Mouse (Mus musculus) testis, postnatal 14 days (tissue): ENCODE results near the gene Pax2.

ENCODE experiments used
- DNase-seq: peaks from one replicate; pipeline ENCODE4 v3.0.0; 2021; ENCODE audit warnings: low spot score

Gene Pax2

DNA sequence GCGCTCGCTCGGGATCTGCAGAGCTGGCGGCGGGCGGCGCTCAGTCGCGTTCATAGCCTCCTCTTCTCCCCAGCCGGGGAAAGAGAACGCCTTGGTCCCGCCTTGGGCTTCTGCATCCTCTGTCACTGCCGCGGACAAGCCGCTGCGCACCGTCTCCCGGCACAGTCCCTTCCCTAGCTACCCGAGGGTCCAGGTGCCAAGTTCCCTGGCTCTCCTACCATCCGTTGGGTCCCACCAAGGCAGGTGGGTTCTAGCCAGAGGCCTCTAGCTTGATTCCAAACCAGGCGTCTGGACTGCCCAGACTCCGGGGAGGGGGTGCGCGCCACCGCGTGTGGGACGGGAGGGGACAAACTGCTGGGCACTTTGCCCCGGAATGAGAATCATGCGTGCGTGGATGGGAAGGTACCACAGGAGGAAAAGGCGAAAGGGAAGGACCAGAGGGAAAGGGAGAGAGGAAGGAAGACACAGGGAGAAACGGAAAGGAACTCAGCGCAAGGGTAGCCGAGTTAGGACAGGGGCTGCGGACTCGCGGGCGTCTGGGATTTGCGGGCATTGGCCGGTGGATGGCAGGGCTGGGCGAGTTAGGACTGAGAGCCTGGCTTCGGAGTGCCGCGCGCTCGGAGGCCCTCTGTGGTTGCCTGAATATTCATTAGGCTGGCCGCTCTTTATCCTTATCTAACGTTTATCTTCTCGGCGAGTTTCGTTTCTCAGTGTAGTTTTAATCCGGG is at the start of gene Pax2:
Pax2 (plus strand) TSS at position 353 of the 728 bp plus-strand sequence.
- no peak for DNase-seq

DNA sequence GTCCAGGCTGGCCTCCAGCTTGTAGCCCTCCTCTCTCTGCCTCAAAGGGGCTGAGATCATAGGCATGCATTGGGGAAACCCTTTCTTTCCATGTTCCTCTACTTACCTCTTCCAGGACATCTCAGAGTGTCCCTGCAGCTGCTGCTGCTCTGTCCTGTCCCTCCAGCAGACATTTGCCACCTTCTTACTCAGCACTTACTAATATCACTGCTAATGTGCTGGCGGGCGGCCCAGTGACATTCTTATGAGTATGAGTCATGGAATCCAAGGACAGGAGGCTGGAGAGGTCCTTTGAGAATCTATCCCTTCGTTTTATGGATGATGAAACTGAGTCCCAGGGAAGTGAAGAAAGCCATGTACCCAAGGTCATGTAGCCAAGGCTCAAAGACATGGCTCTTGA is 47.0 kb upstream of the Pax2 start:
- no peak for DNase-seq

DNA sequence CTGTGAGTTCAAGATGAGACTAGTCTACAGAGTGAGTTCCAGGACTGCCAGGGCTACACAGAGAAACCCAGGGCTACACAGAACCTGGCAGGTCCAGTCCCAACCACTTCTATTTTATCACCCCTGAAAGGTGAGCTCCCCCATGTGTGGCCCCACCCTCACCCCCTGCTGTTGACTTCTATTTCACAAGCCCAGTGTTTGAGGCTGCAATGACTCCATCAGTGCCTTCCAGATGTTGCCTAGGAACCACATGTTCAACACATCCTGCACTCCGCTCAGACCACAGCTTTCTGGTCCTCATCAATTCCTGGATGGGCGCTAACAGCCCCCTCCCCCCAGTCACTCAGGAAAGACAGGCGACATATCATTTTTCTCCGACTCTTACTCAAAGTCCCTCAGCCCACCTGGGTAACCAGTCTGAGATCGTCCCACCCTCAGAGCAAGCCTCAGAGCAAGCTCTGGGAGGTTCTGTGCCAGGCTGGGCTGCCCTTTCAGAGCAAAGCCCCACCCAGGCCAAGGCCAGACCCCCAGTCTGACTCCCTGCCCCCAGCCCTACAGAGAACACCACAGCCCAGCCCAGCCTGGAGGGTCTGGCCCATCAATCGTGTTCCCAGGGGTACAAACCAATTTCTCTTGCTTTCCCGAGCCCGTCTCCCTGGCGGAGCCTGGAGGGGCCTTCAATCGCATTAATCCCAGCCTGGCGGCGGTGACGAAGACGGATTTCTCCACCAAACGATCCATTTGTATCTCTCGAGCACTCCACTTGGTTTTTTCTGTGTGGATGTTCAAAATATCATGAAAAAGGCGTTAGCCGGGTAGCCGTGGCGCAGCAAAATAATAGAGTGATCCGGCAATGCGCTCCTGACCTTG is 38.9 kb upstream of the Pax2 start:
- no peak for DNase-seq

DNA sequence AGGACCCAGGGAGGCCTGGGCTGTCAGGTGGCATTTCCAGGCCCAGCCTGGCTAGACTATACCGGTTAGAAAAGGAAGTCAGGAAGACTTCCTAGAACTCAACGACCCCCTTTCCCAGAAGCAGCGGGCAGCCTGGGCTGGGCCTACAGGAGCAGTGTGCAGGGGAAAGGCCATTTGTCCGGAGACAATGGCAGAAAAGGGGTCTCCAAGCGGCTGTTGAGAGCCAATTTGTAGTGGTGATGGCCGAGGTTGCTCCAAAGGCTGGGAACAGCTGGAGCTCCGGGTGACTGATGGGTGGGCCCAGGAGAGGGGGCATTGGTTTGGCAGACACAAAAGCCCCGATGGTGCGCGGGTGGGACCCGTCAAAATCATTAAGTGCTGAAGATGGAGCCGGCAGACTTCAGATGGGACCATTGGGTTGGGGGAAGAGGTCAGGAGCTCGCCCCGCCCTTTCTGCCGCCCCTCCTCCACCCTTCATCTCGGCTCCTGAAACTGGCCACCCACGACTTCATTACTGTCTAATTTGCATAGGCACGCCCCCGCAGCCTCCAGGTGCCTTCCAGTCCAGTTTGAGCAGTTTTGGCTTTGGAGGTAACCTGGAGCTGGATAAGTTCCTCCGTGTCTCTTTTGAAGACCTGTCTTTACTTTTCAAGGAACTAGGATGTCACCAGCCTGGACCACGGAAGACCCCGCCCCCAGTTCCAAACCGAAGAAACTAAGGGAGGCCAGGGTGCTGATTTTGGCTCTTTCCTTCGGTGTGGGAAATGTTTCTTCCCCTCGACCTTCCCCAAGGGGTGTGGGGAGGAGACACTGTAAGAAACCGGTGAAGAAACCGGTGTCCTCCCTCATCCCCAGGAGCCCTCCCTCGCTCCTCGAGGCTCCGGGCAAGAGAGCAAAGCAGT is 36.3 kb upstream of the Pax2 start:
- no peak for DNase-seq

DNA sequence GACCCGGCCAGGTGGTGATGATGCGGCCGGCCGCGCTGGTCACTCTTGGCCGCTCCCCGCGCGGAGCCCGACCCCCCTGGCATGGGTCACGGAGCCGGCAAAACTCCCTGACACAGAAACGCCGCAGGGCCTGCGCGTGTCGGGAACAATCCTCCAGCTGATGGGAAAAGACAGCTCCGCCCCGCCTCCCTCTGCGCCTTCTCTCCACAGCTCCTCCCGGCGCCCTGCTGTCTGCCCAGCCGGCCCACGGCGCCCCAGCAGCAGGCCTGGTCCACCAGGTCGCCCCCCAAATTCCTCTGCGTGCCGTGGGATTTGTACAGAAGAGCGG is 35.7 kb upstream of the Pax2 start:
- no peak for DNase-seq

DNA sequence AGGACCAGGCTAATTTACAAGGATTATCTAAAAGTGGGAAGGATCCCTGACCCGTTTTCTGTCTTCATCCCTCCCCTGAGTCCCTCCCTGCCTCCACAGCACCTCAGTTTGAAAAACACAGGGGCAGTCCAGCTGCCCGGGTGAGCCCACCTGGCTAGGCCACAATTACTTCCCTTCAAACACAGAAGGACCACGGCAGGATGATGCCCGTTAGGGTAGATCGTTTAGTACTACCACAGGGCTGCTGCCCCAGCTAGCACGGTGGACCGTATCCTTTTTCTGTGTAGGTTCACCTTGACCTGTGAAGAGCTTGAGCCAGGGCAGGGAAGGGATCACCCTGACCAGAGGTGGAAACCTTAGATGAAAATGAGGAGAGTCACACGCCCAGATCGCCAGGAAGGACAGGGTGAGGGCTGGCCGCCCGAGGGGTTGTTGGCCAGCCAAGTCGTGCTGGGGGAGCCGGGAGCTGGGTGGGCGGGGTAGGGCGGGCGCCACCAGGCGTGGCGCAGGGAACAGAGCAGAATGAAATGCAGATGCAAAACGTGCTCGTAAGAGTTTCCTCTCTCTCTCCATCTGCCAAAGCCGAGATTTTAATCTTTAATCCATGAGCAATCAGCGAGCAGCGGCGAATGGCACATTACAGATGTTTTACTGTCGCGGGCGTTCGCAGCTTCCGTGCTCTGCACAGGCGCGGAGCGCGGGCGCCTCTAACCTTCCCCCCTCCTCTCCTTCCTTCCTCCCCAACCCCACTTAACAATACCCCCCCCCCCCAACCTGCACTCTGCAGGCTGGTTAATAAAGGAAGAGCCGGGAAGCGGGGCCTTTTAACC is 32.0 kb upstream of the Pax2 start:
- no peak for DNase-seq

DNA sequence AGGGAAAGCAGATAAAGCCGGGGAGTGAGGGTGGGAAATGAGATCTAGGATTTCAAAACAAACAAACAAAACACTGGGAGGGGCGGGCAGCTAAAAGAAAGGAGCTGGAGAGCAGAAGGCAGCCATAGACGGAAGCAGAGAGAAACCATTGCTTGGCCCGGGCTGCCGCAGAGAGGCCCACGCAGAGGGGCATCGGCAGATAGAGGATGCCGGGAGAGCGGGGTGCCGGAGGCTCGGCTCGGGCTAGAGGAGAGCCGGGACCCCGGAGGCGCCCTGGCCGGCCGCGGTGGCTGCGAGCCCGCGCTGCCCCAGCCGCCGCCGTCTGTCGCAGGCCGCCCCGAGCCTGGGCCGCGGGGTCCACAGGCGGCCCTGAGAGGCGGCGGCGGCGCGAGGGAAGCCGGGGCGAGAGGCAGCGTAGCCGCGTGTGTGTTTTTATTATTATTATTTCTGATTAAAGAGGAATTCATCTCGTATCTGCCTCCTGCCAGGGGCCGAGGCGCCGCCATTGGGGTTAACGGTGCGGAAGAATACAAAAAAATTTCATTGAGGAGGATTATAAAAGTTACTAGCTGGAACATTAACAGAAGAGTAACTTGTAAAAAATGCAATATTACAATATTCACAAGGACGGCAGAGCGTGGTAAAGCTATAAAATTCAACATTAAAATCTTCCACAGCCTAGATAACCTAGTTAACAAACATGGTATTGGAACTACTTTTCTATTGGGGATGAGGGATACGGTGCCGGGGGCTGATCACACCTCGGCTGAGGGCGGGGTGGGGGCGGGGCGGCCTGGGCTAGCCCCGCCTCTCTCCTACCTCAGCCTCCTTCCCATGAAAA is 29.7 kb upstream of the Pax2 start:
- peak; percentile 63 for DNase-seq

DNA sequence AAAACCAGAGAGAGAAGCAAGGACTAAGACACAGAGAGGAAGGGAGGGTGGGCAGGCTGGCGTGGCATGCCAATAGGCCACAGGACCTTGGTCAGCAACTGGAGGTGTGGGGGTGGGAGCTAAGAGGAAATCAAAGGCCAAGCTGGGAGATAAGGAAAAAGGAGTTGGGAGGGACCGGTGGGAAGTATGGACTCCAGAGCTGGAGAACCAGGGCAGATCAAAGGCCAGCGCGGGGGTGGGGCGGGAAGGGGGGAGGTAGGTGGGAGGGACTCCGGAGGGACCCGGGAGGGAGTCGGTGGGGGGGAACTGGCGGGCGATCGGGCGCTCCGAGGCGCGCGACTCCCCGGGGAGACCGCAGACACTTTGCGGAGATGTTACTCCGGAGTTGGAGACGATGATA is 21.7 kb upstream of the Pax2 start:
- DNase-seq = no peak

DNA sequence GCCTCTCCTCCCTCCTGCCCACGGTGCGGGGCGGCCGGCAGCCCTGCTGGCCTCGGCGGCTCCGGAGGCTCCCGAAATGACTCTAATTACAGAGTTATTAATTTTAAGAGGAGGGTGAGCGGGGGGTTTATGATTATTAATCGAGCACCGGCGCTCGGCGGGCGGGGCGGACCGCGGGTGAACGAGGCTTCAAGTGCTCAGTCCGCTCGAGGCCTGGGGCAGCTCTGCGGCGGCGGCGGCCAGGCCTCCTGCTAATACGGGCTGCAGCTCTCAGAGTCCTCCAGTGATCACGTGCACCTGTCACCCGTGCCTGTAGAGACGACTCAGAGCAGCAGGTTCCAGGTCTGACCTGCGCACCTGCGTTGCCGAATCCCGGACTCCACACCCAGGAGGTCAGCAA is 21.2 kb upstream of the Pax2 start:
- DNase-seq = no peak

DNA sequence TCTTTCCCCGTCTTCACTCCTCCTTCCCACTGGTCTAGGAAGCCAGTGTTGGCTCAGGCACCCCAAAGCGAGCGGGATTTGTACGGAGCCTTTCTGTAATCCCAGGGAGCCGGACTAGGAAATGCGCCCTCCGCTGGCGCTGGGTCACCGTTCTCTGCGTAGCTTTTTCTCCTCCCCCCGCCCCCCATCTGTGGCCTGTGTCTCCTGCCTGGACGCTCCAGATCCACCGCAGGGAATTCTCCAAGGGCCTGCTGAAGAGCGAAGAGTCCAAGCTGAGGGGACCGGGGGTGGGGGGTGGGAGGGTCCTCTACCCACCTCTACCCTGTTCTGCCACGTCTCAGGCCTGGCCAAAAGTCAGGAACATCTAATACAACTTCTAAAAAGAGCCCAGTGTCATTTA is 15.5 kb upstream of the Pax2 start:
- no peak for DNase-seq

DNA sequence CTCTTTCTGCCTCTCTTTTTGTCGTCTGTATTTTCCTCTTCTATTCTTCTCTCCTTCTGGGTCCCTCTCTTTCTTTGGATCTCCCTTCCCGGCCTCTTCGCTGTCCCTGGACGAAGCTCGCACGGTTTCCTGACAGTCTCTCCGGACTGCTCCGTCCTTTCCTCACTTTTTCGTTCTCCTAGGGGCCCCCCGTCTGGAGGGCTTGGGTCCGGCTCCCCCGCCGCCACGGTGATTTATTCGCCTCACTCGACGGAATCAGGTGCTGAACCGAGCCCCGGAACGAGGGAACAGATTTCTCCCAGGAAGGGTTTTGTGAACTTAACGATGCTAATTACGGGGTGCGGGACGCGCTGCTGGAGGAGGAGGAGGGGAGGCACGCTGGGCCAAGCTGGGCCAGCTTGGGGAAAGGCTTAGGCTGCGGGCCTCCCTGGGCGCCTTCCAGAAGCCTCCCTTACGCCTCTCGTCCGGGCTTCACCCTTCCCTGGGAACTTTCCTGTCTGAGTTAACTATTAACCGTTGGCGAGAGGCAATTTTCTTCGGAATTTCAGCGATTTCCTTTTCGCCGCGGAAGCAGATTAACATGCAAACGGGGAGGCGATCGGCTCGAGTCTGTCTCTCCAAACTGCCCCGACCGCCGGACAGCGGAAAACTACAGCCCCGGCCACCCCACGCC is 14.6 kb upstream of the Pax2 start:
- DNase-seq = no peak

DNA sequence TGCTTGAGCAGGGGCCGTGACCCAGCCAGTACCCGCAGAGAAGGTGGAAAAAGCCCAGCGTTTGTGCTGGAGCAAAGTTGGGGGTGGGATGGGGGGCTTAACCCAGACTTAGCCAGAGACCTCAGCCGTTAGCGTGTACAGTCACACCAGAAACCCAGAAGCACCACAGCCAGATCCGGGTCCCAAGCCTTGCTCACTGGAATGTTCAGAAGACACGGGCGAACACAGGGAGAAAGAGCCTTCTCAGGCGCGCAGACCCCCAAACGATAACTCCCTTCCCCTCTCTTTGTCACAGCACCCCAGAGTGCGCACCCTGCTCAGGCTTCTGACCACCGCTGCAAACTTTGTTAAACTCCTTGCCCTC is 14.1 kb upstream of the Pax2 start:
- DNase-seq = no peak

DNA sequence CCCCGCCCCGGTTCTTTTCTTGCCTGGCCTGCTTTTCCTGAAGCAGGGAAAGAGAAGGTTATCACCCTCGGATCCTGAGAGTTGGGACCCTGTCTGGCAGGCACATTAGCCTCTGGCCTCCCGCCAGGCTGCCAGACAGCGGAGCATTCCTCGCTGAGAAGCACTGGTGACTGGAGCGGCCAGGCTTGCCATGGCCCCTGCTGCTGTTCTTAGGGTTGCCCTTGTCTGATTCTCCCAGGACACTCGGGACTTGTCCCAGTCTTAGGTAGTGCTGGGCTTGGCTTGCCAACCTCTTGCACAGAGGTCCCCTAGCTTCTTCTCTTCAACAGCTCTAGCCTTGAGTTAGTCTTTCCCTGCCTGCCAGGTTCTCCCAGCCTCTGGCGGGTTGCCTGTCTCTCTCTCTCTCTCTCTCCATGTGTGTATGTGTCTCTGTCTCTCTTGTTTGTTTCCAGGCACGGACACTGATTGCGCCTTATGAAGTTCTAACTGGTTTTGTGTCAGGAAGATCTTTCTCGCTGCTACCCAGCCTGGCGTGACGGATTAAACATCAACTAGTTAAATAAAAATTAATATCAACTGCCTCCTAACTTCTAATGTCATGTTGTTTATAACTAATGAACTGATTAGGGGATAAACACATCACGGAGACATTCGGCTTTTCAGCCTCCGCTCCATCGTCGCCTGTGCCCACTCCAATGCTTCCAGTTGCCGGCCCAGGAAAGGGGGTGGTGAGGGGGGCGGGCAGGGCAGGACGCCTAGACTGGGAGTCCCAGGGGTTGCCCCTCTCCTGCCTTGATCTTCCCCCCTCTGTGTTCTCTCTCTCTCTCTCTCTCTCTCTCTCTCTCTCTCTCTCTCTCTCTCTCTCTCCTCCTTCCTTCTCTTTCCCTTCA is 13.5 kb upstream of the Pax2 start:
- DNase-seq = no peak

DNA sequence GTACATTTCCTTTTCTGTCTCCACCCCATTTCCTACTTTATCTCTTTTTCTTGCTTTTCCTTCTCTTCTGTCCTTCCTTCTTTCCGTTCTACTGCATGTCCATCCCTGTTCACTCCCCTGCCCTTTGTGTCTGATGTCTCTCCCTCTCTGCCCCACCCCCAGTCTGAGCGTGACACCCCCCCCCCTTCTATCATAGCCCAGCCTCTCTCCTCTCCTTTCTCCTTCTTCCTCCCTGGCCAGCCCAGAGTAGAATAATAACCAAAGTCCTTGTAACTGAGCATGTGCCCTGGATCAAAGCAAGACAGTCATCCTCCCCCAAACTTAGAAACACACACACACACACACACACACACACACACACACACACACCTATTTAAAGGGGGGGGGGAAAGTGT is 12.8 kb upstream of the Pax2 start:
- no peak for DNase-seq

DNA sequence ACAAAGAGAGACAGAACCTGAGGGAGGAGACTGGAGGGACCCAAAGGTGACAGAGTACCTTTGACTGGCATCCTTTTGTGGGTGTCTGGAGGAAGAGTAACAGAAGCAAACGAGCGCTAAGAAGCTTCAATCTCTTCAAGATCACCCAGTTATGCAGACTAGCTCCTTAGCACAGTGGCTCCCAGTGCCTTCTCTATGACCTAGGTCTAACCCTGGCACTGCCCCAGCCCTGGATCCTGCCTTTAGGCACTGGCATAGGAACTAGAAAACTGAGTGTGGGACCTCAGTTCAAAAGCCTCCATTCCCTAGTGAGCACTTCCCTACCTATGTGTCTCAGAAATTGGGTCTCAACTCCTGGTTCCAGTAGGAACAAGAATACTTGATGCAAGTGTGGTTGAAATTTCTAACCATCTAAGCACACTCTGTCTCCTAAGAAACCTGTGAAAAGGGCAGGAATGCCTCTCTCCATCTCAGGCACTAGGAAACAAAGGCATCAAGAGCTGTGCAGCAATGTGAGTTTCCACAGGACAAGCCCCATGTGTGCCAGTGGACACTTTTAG is 11.8 kb upstream of the Pax2 start:
- DNase-seq = no peak

DNA sequence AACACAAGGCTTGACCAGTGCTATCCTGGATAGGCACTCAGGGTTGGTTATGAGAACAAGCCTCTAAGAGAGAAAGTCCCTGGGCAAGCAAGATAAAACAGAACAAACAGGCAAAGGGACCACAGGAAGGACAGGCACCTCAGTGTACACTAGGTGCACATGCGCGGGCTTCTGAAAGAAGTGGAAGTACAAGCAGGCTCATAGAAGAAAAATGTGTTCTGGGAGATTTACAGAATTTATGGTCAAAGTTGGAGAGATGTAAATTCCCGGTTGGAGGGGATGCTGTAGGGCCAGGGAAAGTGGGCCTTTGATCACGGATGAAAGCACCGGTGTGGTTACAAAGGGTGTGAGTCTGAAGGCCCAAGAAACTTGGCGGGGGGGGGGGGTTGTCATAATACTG is 10.1 kb upstream of the Pax2 start:
- no peak for DNase-seq

DNA sequence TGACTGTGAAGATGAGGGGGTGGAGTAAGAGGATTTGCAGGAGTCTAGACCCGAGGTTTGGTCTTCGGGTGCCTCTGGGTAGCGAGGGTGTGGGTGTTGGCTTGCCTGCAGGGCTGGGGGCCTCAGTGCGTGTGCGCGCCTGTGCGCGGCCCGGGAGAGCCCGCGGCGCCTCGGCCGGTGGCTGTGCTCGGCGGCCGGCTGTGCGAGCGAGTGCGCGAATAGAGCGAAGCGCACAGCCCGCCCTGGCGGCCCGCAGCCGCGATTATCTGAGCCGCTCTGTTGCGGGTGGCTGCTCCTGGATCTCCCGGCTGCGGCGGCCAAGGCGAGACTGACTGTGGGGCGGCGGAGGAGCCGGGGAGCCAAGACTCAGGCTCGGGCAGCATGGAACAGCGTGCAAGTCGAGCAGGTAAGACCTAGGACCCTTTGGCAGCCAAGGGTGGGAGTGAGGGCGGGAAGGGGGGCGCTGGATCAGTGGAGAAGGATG is 9.3 kb upstream of the Pax2 start:
- no peak for DNase-seq

DNA sequence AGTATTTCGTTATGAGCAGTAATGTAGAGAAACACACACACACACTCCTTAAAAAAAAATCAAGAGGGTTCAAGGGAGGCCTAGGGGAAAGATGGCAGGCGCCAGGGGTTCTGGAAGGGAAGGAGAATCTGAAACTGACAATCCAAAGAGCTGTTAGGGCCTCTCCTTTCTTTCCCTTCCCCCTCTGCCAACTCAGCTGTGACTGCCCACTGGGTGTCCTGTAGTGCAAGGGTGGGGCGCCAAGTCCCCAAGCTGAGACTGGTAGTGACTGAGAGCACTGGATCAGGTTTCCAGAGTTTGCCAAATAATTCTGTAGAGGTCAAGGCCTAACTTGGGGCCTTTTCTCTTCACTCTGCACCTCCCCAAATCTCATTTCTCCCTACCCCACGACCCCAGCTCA is 8.4 kb upstream of the Pax2 start:
- no peak for DNase-seq

DNA sequence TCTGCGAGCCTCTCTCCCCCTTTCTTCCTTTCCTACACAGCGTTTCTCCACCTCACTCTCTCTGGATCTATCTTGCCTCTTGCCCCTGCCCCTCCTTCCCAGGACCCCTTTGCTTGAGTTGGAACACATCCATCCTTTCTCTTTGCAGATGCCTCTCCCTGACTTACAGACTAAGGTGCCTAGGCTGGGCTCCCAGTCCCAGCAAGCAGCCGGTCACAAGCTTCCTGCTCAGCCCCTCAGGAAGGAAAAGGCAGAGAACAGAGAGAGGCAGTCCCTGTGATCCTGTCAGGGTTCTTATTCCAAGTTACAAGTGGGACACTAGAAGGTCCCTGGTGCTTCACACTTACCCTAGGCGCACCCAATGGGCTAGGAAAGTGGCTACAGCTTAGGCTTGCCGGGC is 7.6 kb upstream of the Pax2 start:
- DNase-seq = no peak
